Mouse (Mus musculus) skeletal muscle tissue, adult 2 months (tissue): ENCODE data around the gene Hikeshi.

Source experiments
- DNase-seq: peaks from one replicate; pipeline ENCODE4 v3.0.0-alpha.2; 2012; ENCODE audit warnings: low read depth, low spot score

Hikeshi gene

DNA sequence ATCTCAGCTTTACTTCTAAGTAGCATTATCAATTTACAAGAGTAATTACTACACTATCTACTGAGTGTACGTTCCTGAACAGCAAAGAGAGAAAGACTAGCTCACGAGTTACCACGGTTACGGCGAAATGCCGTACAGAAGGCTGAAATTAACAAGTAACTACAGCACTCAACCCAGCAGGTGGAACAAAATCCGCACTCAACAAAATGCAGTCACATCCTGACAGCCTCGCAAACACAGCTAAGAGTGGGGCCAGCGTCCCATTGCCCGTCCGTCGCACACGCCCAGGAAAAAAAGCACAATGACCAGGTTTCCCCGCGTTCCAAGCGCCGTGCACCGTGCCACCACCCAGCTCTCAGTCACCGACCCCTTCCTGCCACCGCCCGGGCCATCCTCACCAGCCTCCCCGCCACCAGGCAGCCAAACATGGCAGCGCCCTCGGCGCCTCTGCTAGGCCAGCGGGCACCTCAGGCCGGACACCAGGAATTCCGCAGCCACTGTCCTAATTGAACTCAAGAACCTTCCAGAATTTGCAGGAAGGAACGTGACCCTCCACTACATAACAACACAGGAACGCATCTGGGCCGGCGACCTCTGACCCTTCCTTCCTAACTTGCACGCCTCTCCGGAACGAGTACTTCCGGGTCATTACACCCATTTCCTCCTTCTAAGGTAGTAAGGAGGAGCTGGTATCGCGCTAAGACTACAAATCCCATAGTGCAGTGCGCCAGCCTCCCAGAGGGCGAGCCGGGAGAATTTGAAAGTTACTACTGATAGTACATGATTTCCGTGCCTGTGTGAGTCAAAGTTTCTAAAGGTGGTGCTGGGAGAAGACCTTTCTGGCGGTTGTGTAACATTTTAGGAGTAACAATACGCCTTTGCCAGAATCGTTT lies at the start of gene Hikeshi:
TSS of gene Hikeshi (minus strand) at position 634 of the 893 bp plus-strand sequence.
- peak; percentile 96 for DNase-seq

DNA sequence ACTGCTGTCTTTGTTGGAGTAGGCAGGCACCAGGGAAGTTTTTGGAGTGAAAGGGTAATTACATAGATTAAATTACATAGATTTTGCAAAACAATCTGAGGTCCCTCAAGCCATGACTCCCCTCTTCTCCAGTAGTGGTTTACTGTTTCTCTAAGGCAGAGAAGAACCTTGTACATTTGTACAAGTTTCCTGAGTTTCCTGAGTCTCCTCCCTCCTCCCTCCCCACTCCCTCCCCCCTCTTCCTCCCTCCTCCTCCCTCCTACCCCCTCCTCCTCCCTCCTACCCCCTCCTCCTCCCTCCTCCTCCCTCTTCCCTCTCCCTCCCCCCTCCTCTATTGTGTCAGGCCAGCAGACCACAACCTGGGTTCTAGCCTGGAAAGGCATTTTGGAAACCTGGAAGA lies 43.4 kb upstream of the Hikeshi start:
- no peak for DNase-seq

DNA sequence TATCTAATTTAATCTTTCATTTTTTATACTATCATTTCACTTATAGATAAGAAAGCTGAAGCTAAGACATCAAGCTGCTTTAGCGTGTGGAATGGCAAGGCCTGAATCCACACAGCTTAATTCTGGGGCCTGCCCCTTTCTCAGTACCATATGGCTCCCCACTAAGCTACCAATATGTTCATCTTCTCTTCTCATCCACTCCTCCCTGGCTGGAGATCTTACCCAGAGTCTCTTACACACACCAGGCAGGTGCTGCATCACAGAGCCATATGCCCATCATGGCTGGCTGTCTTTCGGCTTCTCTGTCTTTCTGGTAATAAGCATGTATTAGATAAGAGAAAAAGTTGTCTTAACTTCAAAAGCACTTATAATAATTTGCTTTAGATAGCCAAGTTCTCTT lies 42.4 kb upstream of the Hikeshi start:
- no peak for DNase-seq

DNA sequence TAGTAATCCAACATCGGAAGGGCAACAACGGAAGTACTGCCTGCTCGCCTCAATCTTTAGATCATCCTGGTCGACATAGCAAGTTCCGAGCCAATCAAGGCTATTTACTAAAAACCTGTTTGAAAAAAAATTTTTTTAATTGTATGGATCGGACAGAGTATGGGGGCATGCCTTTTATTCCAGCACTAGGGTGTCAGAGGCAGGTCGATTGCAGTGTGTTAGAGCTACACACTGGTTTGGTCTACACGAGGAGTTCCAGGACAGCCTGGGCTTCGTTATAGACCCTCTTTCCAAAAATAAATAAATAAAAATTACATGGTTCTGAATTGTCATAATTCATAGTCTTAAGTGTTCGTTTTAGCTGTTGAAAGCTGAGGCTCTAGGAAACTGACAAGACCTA lies 40.6 kb upstream of the Hikeshi start:
- no peak for DNase-seq

DNA sequence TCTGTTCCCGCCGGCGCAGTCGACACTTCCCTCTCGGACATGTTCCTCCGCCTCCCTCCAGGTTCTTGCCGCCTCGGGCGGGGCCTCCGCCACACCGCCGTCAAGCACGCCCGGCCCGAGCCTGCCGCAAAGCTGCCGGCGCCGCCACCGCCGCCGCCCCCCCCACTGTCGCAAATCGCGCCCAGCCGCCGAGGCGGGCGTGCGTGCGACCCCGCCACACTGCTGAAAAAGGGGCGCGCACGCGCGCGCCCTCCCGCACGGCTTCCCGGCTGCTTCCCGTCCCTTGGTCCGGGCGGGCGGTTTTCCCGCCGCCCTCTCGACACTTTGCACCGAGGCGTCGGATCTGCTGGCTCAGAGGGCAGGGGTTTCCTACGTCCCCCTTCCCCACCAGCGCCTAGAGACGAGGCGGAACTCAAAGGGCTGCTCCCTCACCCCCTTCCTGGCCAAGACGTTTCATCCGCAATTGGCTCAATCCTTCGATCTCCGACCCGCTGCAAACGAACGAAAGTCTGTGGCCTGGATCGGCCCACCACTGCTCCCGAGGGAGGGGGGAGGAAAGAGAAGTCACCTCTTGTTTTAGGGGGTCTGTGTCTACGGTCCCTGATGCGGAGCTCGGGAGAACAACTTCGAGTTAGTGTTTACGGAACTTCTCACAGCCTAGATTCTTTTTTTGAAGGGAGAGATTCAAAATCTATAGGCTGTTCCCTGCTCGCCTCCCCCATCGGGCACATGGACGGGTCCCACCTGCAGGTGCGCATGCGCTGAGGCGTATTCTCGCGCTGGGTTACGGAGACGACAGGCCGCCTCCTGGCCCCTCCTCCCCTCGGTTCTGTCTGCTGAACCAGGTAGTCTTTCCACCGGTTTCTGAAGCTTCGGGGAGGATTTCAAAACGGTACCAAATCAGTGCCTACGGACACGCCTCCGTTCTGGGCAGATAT lies 39.8 kb upstream of the Hikeshi start, which contains the start of gene Eed:
TSS of gene Eed (minus strand) at position 499 of the 938 bp plus-strand sequence.
- DNase-seq = peak; percentile 95

DNA sequence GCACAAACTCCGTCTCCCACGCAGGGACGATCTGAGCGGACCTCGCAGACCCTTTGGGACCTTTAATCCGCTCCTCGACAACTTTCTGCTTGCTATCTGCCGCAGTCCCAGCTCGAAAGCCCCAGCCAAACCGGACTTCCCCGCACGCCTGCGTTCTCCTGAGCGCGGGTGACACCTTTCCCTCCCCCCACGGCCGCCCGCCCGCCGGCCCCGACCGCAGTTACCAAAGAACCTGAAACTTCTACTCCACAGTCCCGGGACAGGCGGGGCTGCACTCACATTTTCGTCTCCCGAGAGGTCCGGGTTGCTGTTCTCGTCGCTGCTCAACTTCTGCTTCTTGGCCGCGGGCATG lies 39.1 kb upstream of the Hikeshi start:
- no peak for DNase-seq

DNA sequence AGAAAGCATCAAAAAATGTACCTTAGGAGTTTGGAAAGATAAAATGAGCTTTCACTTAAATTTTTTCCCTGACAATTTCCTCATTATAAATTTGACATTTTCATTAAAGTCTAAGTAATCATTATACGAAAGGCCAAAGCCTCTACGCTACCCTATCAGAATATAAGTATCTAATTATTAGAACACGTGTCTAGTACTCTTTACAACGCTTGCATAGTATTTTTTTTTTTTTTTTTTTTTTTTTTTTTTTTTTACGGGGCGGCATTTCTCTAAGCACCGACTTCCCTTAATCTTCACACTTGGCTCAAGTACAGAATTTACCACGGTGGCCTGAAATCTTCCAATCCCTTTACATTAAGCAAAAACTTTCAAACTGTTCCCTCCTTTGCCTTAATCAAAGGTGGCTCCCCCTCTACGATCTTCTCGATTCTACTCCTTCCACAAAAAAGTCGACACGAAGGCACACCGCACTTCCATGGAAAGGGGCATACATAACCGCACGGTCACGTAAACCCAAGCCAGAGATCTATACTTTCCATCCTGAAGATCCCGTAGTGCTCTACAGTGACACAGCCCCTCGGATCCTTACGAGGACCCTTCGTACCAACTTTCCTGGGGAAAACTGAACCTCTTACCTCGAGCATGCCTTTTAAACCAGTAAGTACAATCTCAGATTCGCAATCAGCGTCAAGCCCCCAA lies 38.6 kb upstream of the Hikeshi start:
- DNase-seq = peak; percentile 5

DNA sequence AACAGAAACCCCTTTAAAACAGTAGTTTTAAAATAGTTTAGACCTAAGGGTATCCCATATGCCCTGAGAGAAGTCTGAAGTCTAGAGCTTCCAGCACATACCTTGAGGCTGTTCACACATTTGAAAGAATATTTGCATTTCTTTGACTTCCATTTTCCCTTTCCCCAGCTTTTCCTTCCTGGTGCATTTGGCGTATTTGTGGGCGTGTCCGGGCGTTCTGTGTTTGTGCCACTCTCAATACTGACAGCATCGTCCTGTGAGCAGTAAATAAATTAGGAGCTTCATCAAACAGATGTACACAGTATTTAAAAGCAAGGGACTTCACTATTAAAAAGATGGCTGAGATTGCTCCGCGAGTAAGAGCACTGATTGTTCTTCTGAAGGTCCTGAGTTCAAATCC lies 35.8 kb upstream of the Hikeshi start:
- DNase-seq = no peak

DNA sequence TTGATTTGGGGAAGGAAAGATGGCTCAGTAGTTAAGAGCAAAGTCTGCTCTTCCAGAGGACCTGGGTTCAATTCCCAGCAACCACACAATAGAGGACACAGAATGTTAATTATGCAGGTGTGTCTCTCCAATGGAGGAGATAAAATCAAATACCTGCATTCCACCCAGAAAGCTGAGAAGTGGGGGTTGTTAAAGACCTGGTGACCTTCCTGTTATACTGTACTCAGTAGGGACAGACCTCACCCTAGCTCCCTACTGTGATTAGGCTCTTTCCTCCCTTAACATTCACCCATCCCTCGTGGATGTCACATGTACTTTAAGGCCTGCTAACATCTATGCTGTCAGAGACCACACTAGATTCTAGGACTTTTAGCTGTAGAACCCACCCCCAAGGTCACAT lies 34.6 kb upstream of the Hikeshi start:
- DNase-seq = no peak

DNA sequence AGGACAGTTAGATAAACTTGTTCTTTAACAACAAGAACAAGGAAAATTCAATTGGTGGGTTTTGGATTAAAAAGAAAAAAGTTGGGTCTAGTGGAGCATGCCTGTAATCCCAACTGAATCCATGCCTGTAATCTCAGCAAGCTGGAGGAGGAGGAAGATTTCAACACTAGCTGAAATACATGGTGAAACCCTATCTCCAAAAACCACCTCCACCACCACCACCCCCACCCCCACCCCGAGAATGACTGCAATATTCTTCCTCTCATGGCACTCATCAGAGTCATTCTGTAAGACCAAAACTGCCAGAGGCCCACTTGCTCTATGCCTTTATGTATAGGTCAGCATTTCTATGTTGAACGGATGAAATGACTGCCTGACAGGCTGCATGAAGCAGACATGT lies 26.2 kb upstream of the Hikeshi start:
- no peak for DNase-seq

DNA sequence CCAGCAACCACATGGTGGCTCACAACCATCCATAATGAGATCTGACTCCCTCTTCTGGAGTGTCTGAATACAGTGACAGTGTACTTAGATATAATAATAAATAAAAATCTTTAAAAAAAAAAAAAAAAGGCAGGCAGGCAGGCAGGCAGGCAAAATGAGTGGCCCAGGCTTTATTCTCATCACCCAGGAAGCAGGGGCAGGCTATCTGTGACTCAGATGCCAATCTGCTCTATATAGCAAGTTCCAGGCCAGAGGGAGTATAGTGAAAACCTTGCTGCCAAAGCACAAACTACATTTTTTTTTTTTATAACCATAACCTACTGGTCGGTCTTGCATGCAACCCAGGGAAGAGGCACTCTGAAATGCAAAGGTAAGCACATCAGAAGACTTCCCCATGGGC lies 25.8 kb upstream of the Hikeshi start:
- DNase-seq = no peak

DNA sequence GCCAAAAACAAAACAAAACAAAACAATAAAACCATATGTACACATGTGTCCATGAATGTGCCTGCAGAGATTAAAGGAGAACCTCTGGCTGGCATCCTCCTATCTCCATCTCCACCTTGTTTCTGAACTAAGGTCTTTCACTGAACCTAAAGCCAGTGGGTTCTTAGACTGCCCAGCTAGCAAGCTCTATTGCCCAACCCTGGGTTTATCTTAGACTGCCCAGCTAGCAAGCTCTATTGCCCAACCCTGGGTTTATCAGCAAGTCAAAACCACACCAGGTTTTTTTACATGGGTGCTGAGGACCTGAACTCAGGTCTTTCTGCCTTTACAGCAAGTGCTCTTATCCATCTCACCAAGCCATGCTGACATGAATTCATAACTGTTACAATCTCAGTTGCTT lies 22.1 kb upstream of the Hikeshi start:
- DNase-seq = no peak

DNA sequence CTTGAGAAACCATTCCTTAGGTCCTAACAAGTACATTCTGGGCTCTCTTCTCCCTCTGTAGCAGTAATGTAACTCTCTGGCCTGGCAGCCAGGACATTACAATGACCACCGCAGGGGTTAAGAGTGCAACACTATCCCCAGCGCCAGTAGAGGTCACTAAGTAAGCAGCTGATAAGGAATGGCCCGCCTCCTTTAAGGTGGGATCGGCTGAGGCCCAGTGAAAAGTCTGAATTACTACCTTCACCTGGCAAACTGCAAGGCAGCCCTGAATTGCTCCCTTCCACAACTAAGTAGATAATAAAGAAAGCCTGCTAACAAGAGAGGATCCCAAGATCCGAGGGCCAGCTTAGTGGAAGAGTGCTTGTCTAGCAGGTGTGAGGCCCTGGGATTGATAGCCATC lies 16.3 kb upstream of the Hikeshi start:
- DNase-seq = no peak

DNA sequence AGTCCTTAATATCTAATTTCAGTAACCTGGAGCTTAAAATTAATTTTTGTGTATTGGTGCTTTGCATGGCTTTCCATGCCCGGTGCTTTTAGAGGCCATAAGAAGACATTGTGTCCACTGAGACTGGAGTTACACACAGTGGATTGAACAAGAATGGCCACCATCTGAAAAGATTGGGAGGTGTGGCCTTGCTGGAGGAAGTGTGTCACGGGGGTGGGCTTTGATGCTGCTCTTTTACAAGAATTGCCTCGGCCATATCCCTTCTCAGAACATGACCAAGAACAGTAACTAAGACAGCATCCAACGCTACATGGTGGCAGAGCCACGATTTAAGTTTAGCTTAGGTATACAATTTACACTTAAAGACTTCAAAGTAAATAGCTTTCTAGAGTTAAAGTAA lies 13.3 kb upstream of the Hikeshi start:
- no peak for DNase-seq

DNA sequence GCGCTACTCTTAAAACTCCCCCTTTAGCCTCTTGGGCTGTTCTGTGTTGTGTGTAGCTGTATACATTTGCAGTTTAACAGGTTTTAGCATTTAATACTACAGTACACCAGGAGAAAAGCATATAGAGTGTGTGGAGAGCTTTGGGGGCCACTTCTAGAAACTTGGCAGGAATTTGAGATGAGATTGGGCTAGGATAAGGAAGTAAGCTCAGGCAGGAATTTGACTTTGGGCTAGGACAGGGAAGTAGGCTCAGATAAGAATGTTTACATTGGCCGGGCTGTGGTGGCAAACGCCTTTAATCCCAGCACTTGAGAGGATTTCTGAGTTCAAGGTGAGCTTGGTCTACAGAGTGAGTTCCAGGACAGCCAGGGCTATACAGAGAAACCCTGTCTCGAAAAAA lies 8.4 kb upstream of the Hikeshi start:
- DNase-seq = no peak

DNA sequence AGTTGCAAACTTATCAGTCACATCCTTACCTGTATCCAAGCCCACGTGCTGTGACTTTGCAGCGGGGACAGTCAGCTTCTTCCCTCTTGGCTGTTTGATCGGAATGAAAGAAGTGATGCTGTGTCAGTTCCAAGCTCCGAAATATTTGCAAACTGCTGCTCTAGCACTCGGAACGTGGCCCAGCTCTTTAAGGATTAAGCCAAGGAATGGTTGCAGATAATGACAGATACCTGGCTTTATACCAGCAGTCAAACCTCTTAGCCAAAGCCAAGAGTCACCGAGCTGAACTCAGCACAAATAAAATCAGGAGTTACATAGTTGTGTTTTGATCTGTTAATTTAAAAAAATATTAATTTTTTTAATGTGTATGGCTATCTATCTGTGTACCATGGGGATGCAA lies 7.0 kb upstream of the Hikeshi start:
- peak; percentile 36 for DNase-seq

DNA sequence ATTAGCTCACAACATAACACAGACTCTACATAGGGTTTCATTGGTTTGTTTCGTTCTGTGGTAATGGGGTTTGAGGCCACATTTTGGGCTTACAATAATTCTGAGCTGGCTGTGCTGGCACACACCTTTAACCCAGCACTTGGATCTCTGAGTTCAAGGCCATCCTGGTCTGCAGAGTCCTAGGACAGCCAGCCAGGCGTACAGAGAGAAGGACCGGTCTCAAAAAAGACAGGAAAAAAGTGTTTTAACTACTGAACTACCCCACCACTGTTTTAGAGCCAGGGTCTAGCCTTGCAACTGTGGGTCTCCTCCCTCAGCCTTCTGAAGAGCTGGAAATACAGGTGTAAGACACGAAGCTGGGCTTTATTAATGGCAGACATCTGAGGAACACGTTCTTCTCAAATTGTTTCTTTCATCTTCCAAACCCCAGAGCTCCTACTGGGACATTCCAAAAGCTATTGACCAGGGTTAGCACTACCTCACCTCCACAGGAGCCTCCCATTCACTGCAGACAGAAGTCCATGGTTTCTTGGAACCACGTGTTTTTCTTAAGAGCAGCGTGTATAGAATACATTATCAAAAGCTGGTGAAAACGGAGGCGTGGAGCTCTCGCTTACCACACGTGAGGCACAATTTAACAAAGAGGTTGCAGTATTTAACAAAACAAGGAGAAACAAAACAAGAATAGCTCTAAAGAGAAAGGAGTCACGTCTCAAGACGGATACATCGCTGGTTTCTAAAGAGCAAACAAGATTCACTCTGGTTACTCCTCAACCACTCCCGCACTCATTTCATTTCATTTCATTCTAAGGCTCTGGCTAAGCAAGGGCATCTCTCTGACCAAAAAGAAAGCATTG lies 1.3 kb downstream of the Hikeshi start:
- DNase-seq = no peak

DNA sequence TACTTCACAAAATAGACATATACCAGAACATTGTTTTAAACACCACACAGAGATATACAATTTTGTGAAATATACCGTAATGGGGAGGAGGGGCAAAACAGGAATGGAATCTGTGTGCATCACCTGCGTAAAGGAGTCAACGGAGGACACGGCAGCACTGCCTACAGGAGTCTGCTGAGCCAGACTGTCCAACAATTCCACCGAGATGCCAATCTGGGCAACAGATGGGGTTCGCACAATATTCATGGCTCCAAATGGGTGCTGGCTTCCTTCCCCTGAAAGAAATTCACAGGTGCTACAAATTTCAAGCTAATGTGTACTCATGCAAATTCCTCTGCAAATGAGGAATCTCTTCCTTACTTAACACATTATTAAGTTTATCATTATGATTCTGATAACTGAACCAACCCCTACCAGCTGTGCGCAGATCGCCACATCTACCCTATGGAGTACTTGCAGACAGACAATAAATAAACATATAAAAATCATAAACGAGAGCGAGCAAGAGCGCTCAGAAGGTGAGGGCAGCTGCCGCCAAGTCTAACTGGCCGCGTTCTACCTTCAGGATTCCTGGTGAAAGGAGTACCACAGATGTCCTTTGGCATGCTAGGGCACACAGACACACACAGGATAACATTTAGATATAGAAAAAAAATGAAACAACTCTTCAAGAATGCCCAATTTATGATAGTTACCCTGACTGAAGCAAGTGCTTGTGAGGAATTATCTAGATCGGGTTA lies 17.4 kb downstream of the Hikeshi start:
- DNase-seq = no peak

DNA sequence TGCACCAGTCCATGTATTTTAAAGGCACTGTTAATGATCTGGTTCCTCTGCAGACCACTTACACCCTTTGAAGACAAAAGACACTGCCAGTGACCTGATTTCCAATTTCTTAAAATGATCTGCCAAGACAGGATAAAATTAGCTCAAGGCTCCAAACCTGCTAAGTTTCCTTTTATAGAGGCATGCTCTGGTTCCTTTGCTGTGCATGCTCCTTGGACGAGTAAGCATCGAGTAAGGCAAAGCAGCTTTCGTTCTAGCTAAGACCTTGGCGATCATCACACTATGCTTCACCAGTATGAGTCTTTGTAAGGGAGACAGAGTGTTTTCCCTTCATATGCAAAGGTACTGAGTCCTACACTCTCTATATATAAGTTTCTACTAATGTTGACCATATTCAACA lies 23.2 kb downstream of the Hikeshi start:
- no peak for DNase-seq

DNA sequence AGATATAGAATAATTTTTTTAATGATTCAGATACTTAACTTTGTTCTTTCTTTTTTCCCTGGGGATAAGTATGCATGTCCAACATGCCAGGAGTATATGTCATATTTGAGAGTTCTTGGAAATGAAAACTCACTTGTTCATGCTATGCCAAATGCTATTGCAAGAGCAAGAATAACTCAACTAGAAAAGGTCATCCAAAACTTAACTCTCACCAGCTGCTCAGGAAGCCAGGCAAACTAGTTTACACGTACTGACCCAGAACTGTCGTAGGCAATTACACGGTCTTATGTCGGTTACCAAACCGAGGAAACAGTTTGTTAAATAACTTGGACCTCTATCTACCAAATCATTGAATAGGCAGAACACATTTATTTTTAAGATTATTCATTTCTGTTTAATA lies 24.3 kb downstream of the Hikeshi start:
- peak; percentile 67 for DNase-seq
